Mouse (Mus musculus) megakaryocyte, adult 5-6 weeks (primary cell): ENCODE measurements around the gene Tgm5. TPM values are rescaled to one million over a fixed set of nuclear protein-coding genes. Genes with fewer than 3 reads are reported as not detected.

ENCODE experiments used
- total RNA-seq, 2 experiments: library from RNA; stranded (forward) in 1 of 2; stranded (reverse) in 1 of 2; fragments of 153-499, 151-499 nt in 1 of 2; fragments of 221-1000, 200-1000 nt in 1 of 2; gene quantifications; 2 replicates each; pipeline versions ENCODE4 v1.2.3 to v1.2.4; 2015 to 2017

Gene Tgm5
- total RNA-seq, 2 experiments from 2014 or later: not detected

Other genes with a start within 250 kb of the Tgm5 start
- gene Cdan1, start 235.7 kb downstream of the Tgm5 start, total RNA-seq (2015): 9.9 and 11.3 TPM in 2 replicates
- gene Cdan1, start 235.7 kb downstream of the Tgm5 start, total RNA-seq (2017): 11.6 and 18.0 TPM in 2 replicates
- 3.3 and 5.2 TPM in 2 replicates for gene Ttbk2, start 235.2 kb downstream of the Tgm5 start, total RNA-seq (2015)
- gene Ttbk2, start 235.2 kb downstream of the Tgm5 start, total RNA-seq (2017): 3.9 and 5.0 TPM in 2 replicates
- 13.7 and 17.5 TPM in 2 replicates for gene Ubr1, start 115.1 kb downstream of the Tgm5 start, total RNA-seq (2015)
- gene Ubr1, start 115.1 kb downstream of the Tgm5 start, total RNA-seq (2017): 15.9 and 23.8 TPM in 2 replicates
- 6.0 and 10.4 TPM in 2 replicates for gene Tmem62, start 108.8 kb downstream of the Tgm5 start, total RNA-seq (2015)
- gene Tmem62, start 108.8 kb downstream of the Tgm5 start, total RNA-seq (2017): 4.5 and 8.4 TPM in 2 replicates
- 66.8 and 74.7 TPM in 2 replicates for gene Ccndbp1, start 77.4 kb downstream of the Tgm5 start, total RNA-seq (2015)
- gene Ccndbp1, start 77.4 kb downstream of the Tgm5 start, total RNA-seq (2017): 63.0 and 69.7 TPM in 2 replicates
- 0.22 and 2.4 TPM in 2 replicates for gene Epb42, start 48.8 kb downstream of the Tgm5 start, total RNA-seq (2015)
- gene Epb42, start 48.8 kb downstream of the Tgm5 start, total RNA-seq (2017): 1.9 and 4.4 TPM in 2 replicates
- not detected in 2 replicates for gene Tgm7, start 24.0 kb upstream of the Tgm5 start, total RNA-seq (2015)
- not detected in 2 replicates for gene Tgm7, start 24.0 kb upstream of the Tgm5 start, total RNA-seq (2017)
- gene Adal, start 54.6 kb upstream of the Tgm5 start, total RNA-seq (2015): 9.1 and 13.4 TPM in 2 replicates
- gene Adal, start 54.6 kb upstream of the Tgm5 start, total RNA-seq (2017): 6.5 and 8.5 TPM in 2 replicates
- 5.9 and 6.5 TPM in 2 replicates for gene Lcmt2, start 54.8 kb upstream of the Tgm5 start, total RNA-seq (2015)
- 4.2 and 6.5 TPM in 2 replicates for gene Lcmt2, start 54.8 kb upstream of the Tgm5 start, total RNA-seq (2017)
- gene Tubgcp4, start 84.8 kb upstream of the Tgm5 start, total RNA-seq (2015): 45.1 and 45.5 TPM in 2 replicates
- gene Tubgcp4, start 84.8 kb upstream of the Tgm5 start, total RNA-seq (2017): 34.3 and 42.9 TPM in 2 replicates
- gene Zscan29, start 85.3 kb upstream of the Tgm5 start, total RNA-seq (2015): 24.3 and 27.1 TPM in 2 replicates
- gene Zscan29, start 85.3 kb upstream of the Tgm5 start, total RNA-seq (2017): 27.0 and 37.4 TPM in 2 replicates
- 8.3 and 10.3 TPM in 2 replicates for gene Trp53bp1, start 185.6 kb upstream of the Tgm5 start, total RNA-seq (2015)
- 4.6 and 7.9 TPM in 2 replicates for gene Trp53bp1, start 185.6 kb upstream of the Tgm5 start, total RNA-seq (2017)
- 0.96 TPM in 1 of 2 replicates, not detected in the other for gene Map1a, start 203.8 kb upstream of the Tgm5 start, total RNA-seq (2015)
- gene Map1a, start 203.8 kb upstream of the Tgm5 start, total RNA-seq (2017): 0.04 and 0.08 TPM in 2 replicates